Mouse (Mus musculus): ENCODE measurements around the gene AA986860. TPM values are rescaled to one million over a fixed set of nuclear protein-coding genes. Genes with fewer than 3 reads are reported as not detected.

AA986860 gene
- polyA plus RNA-seq, 1 experiment from 2014 or later = 0.56 TPM

DNA sequence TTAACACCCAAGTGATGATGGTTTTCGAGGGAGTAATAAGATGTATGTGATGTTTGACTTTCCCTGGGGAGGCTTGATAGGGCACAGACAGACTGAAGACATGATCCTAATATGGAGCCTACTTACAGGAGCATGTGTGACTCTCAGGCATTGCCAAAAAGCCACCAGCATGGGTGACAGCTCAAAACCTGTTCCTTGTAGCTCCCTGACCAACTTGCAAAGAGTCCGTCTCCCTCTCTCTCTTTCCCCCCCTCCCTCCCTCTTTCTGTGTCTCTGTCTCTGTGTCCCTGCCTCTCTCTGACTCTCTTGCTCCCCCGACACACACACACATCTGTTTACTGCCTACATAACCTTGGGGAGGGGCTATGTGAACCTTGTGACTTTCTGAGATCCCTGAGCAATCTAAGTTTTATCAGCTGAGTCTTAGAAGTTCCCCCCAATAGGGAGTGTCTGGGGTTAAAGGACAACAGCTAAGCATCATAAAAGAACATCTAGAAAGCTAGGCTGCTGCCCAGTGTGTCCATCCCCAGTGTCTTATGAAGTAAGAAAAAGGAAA lies 6.9 kb downstream of the AA986860 start:
- no peak overlapping the region for H3K4me3 ChIP-seq
- H3K4me2 ChIP-seq = no peak overlapping the region
- no peak overlapping the region for H3K9ac ChIP-seq
- no peaks in the 10 kb centered on the region for H3K36me3 ChIP-seq (replicated peaks)
- no peaks in the 10 kb centered on the region for H3K9me3 ChIP-seq
- no peak overlapping the region for H3K27ac ChIP-seq
- WGBS = 86% methylated on average over 3 of the region's 3 CpGs
- H3K4me1 ChIP-seq = no peaks in the 10 kb centered on the region
- no peak for ATAC-seq (replicated peaks)
- no peaks in the 10 kb centered on the region for H3K27me3 ChIP-seq (replicated peaks)

DNA sequence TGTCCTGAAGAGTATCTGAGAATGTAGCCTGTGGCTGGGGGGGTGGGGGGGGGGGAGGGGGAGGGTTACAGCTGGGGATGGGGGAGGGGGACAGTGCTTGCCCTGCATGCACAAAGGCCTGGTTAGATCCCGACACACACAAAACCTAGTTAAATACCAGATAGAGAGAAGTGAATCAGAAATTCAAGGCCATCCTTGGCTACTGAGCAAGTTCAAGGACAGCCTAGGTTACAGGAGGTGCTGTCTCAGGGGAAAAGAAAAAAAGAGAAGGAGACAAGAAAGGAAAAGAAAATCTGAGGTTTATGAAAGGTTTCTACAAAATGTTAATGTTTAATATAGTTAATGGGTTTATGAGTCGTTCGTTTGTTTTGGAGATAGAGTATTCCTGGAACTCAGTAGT lies 7.9 kb downstream of the AA986860 start:
- Histone ChIP-seq H3K9ac (no peak overlapping the region), H3K9me3 (no peaks in the 10 kb centered on the region), H3K4me3 (no peak overlapping the region), H3K36me3 (replicated peaks) (no peaks in the 10 kb centered on the region), H3K27me3 (replicated peaks) (no peaks in the 10 kb centered on the region), H3K27ac (no peak overlapping the region), H3K4me2 (no peak overlapping the region), H3K4me1 (no peaks in the 10 kb centered on the region)
- 76% methylated on average over 3 of the region's 3 CpGs for WGBS
- ATAC-seq (replicated peaks) = no peak

DNA sequence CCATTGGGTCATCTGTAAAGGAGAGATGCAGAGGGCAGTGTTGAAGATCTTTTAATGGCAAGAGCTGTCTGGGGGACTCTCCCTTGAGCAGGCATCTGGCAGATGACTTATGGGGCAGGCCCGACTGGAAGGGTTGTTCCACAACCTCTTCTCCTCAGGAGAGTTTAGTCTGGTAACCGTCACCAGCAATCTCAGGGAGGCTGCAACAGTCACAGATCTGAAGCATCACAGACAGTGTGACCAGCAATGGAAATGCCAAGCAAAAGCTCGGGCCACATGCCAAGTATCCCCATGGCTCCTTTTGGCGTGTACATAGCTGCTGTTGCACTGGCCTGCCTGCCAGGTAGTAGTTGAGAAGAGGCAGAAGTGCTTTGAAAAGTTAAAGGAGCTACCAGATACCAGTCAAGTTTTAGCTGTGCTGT lies 8.5 kb downstream of the AA986860 start:
- Histone ChIP-seq H3K4me3 (no peak overlapping the region), H3K36me3 (replicated peaks) (no peaks in the 10 kb centered on the region), H3K27me3 (replicated peaks) (no peaks in the 10 kb centered on the region), H3K4me2 (no peak overlapping the region), H3K9me3 (no peaks in the 10 kb centered on the region), H3K4me1 (no peaks in the 10 kb centered on the region), H3K27ac (no peak overlapping the region), H3K9ac (no peak overlapping the region)
- WGBS = 69% methylated on average over 4 of the region's 4 CpGs
- no peak for ATAC-seq (replicated peaks)

DNA sequence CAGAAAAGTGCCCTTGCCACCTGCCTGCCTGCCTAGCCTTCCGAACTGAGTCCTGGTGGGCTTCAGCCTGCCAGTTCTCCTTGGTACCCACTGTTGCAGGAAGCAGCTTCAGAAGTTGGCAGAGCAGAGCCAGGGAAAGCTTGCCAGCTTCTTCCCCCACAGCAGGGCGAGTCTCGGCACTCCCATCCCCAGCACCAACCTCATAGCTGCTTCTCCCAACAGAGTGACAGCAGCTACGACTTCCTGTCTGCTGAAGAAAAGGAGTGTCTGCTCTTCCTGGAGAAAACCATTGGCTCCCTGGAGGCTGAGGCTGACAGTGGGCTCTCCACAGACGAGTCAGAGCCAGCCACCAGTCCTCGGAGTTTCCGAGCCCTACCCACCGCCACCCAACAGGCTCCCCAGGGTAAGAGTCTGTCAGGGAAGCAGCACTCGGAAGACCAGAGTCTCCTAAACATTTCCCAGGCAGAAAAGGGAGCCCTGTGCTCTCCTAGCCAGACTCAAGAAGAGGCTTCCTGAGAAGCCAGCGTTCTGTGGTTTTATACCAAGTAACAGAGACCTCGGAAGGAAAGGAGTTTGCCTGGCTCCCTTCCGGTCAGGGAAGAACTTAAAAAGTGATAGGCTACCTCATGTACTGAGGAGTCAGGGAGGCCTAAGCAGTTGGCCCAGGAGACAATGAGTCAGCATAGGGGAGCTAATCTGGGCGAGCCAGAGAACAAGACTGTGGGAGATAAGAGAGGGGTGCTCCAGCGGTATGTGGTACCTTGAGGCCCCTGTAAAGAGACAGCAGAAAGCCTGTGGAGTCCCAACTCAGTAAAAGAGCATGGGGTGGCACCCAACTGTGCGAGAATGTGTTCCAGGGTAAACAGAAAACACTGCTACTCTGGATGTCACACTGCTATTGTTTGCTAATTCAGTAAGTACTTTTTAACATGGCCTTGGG lies 9.3 kb downstream of the AA986860 start:
- H3K27me3 ChIP-seq (replicated peaks) = no peaks in the 10 kb centered on the region
- H3K9me3 ChIP-seq = no peaks in the 10 kb centered on the region
- H3K4me2 ChIP-seq = no peak overlapping the region
- H3K27ac ChIP-seq = no peak overlapping the region
- no peak overlapping the region for H3K4me3 ChIP-seq
- H3K9ac ChIP-seq = no peak overlapping the region
- H3K4me1 ChIP-seq = no peaks in the 10 kb centered on the region
- H3K36me3 ChIP-seq (replicated peaks) = no peaks in the 10 kb centered on the region
- WGBS = 58% methylated on average over 15 of the region's 15 CpGs
- no peak for ATAC-seq (replicated peaks)

DNA sequence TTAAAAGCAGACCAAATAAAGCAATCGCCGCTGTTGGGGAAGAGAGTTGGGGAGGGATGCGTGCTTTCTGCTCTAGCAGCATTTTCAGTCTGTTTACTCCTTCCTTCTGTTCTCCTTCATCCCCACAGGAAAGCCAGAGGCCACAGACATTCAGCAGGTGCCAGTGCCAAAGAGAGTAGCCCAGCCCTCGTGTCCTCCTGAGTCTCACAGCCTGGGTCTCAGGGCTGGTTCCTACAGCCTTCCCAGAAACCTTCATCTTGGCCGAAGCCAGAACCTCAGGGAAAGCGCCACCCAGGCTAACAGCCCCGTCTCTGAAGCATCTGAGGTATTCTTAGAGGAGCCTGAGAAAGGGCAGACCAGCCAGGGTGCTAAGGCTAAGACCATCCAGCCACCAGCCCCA lies 10.4 kb downstream of the AA986860 start:
- Histone ChIP-seq H3K9me3 (no peaks in the 10 kb centered on the region), H3K9ac (no peak overlapping the region), H3K4me1 (no peaks in the 10 kb centered on the region), H3K27me3 (replicated peaks) (no peaks in the 10 kb centered on the region), H3K4me3 (no peak overlapping the region), H3K4me2 (no peak overlapping the region), H3K36me3 (replicated peaks) (no peaks in the 10 kb centered on the region), H3K27ac (no peak overlapping the region)
- no peak for ATAC-seq (replicated peaks)
- WGBS = 88% methylated on average over 7 of the region's 7 CpGs

DNA sequence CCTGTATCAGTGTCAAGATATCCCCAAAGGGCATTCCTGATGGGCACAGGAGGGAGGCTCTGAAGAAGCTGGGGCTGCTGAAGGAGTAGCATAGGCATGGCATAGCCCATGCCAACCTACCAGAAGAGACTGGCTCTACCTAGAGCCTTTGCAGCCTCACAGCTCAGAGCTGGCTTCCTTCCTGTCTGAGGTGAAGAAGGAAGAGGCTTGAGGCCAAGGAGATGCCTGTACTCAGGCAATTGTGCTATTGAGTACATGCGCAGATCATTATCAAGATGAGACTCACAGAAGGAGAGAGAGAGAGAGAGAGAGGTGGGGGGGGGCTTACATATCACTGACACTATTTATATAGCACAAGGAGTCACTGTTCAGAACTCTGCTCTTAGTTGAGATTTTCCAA lies 12.0 kb downstream of the AA986860 start:
- Histone ChIP-seq H3K36me3 (replicated peaks) (no peaks in the 10 kb centered on the region), H3K27me3 (replicated peaks) (no peaks in the 10 kb centered on the region), H3K9me3 (no peaks in the 10 kb centered on the region), H3K4me3 (no peak overlapping the region), H3K27ac (no peak overlapping the region), H3K9ac (no peak overlapping the region), H3K4me1 (no peaks in the 10 kb centered on the region), H3K4me2 (no peak overlapping the region)
- no peak for ATAC-seq (replicated peaks)
- 89% methylated on average over 1 of the region's 1 CpGs for WGBS

DNA sequence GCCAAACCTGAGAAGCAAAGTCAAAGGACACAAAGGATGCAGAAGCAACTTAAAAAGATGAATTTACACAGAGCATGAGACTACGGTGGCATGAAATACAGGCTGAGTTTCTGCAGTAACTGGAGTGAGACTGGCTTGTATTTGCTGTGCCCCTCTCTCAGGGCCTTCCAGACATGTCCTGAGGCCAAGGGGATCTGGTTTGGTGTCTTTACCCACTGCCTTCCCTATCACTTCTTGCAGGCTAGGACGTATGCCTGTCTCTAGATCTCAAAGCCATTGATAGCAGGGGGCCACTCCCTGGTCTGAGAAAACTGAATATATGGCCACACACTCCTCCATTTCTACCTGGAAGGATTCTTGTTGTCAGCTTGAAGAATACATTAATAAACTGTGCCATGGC lies 12.4 kb downstream of the AA986860 start:
- WGBS = 84% methylated on average over 2 of the region's 2 CpGs
- H3K9ac ChIP-seq = no peak overlapping the region
- H3K27ac ChIP-seq = no peak overlapping the region
- H3K4me2 ChIP-seq = no peak overlapping the region
- no peaks in the 10 kb centered on the region for H3K9me3 ChIP-seq
- no peaks in the 10 kb centered on the region for H3K36me3 ChIP-seq (replicated peaks)
- no peak overlapping the region for H3K4me3 ChIP-seq
- H3K4me1 ChIP-seq = no peaks in the 10 kb centered on the region
- no peaks in the 10 kb centered on the region for H3K27me3 ChIP-seq (replicated peaks)
- no peak for ATAC-seq (replicated peaks)

DNA sequence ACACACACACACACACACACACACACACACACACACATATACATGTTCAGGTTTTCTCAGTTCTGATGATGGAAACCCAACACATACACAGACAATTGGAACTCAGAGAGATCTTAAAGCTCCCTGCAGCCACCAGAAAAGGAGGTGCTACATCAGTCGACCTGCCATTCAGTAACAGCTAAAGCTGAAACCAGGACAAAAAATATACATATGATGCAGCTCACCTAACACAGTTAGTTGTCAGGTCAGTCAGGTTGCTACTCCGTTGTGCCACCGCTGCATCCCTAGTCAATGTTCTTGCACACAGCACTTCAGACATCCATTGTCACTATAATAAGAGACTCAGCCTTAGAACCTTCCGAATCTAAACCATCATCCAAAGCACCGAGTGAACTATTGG lies 13.2 kb downstream of the AA986860 start:
- WGBS = 90% methylated on average over 5 of the region's 5 CpGs
- Histone ChIP-seq H3K27ac (no peak overlapping the region), H3K4me3 (no peak overlapping the region), H3K4me2 (no peak overlapping the region), H3K36me3 (replicated peaks) (no peaks in the 10 kb centered on the region), H3K9me3 (no peaks in the 10 kb centered on the region), H3K4me1 (no peaks in the 10 kb centered on the region), H3K9ac (no peak overlapping the region), H3K27me3 (replicated peaks) (no peaks in the 10 kb centered on the region)
- no peak for ATAC-seq (replicated peaks)

DNA sequence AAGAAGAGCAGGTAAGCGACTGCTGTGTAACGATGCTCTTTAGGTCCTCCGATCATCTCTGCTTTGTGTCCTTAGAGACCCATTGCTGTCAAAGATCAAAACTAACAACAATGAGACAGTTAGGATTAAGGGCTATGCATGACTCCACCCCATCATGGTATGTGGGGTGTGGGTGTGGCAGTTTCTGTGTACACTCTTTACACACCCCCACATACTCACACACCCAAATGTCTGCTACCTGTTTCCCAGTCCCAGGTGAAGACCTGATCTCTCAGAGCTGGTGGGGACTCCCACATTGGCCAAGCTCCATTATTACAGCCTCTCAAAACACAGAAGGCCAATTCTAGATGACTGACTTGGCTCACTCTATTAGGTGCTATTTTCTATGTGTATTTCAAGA lies 13.8 kb downstream of the AA986860 start:
- 95% methylated on average over 3 of the region's 3 CpGs for WGBS
- H3K27me3 ChIP-seq (replicated peaks) = no peaks in the 10 kb centered on the region
- no peaks in the 10 kb centered on the region for H3K9me3 ChIP-seq
- H3K4me3 ChIP-seq = no peak overlapping the region
- H3K4me1 ChIP-seq = no peaks in the 10 kb centered on the region
- H3K9ac ChIP-seq = no peak overlapping the region
- no peak overlapping the region for H3K4me2 ChIP-seq
- ATAC-seq (replicated peaks) = no peak
- no peak overlapping the region for H3K27ac ChIP-seq
- no peaks in the 10 kb centered on the region for H3K36me3 ChIP-seq (replicated peaks)

DNA sequence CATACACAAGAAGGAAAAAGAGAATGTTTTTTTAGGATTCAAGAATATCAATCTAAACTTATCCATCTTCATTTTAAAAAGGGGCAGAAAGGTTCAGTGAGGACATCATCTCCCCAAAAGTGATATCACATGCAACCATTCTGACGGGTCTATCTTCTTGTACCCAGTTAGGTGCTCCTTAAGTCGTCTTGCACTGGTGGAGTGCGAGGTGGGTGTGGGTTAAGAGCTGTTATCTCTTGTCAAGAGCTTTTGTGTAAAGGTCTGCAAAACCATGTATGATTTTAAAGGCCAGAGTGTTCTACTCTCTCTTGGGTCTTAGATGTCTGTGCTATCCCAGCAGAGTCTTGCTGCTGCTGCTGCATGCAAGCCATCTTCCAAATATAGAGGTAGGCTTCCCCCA lies 15.0 kb downstream of the AA986860 start:
- Histone ChIP-seq H3K4me1 (no peaks in the 10 kb centered on the region), H3K9me3 (no peaks in the 10 kb centered on the region), H3K27ac (no peak overlapping the region), H3K36me3 (replicated peaks) (no peaks in the 10 kb centered on the region), H3K9ac (no peak overlapping the region), H3K27me3 (replicated peaks) (no peaks in the 10 kb centered on the region), H3K4me3 (no peak overlapping the region), H3K4me2 (no peak overlapping the region)
- no peak for ATAC-seq (replicated peaks)
- 89% methylated on average over 3 of the region's 3 CpGs for WGBS

DNA sequence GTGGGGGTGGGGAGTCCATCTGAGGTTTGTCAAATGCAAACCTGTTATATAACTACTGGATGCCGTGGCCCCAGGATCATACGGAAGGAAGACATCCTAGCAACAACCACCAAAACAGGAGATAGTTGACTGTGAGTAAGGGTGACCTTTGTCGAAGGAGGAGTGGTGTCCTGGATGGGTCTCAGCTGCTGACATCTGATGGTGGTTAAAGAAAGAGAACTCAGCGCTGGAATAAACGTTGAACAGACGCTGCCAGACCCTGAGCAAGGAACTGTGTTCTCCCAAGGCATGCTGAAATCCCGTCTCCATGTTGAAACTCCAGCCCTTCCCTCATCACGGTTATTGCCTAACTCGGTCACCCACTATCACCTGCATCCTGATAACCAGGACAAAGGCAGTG lies 27.9 kb downstream of the AA986860 start:
- Histone ChIP-seq H3K4me3 (no peak overlapping the region), H3K27me3 (replicated peaks) (no peaks in the 10 kb centered on the region), H3K4me1 (no peaks in the 10 kb centered on the region), H3K36me3 (replicated peaks) (no peaks in the 10 kb centered on the region), H3K9me3 (no peaks in the 10 kb centered on the region), H3K4me2 (no peak overlapping the region), H3K9ac (no peak overlapping the region), H3K27ac (no peak overlapping the region)
- no peak for ATAC-seq (replicated peaks)
- 87% methylated on average over 9 of the region's 9 CpGs for WGBS

DNA sequence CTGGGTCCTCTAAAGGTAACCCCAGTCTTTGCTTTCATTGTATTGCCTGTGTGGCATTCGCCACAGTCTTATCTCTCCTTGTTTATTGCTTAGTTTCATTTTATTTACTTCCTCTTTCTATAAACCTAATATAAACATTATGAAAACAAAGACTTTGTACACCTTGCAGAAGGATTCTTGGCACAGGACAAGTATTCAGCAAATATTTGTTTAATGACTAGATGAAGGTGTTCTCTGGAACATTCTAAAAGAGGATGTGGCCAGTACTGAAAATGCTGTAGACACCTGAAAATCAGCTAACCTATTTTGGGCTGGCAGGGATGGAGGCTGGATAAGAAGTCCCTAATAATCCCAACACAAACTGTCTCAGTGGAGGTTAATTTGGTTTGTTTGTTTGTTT lies 29.8 kb downstream of the AA986860 start:
- H3K4me3 ChIP-seq = no peak overlapping the region
- H3K4me2 ChIP-seq = no peak overlapping the region
- ATAC-seq (replicated peaks) = no peak
- no peaks in the 10 kb centered on the region for H3K36me3 ChIP-seq (replicated peaks)
- no peak overlapping the region for H3K9ac ChIP-seq
- H3K27ac ChIP-seq = no peak overlapping the region
- H3K4me1 ChIP-seq = no peaks in the 10 kb centered on the region
- H3K27me3 ChIP-seq (replicated peaks) = no peaks in the 10 kb centered on the region
- no peaks in the 10 kb centered on the region for H3K9me3 ChIP-seq
- 88% methylated on average over 1 of the region's 1 CpGs for WGBS
